Mouse (Mus musculus) monocyte, adult 59 days (primary cell): ENCODE measurements around the gene Olfr17. TPM values are rescaled to one million over a fixed set of nuclear protein-coding genes. Genes with fewer than 3 reads are reported as not detected.

ENCODE experiments used
- total RNA-seq, 2 experiments: library from RNA; stranded (reverse); gene quantifications; one replicate each; pipeline ENCODE4 v1.2.4; 2023

Gene Olfr17
- total RNA-seq = not detected

GRCm38 (mm10) chr7:107092920-107093319, at the start of gene Olfr17:
Olfr17 (plus strand) TSS chr7:107093220.

DNA sequence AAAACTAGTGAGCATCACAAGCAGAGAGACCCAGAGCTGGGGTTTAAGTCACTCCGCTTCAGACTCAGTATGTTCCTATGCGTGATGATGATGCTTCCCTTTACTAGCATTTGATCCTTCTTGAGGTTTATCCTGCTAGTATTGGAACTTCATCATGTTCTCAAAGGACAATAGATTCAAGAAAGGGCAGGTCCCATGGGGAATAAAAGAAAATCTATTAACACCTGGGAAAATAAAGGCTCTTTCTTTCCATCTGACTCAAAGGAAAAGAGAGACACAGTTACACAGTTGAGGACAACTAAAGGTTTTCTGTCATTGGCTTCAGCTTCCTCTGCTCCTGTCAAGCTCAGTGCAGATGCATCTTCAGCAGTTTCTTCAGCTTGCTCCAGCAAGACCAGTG, 22.3 kb upstream of the Olfr17 start, which contains the start of gene Olfr714:
TSS of gene Olfr714 (plus strand) at position 301 of the 400 bp plus-strand sequence.

GRCm38 (mm10) chr7:107110269-107110668, 17.2 kb downstream of the Olfr17 start, which contains the start of gene Olfr715b:
Olfr715b (minus strand) TSS chr7:107110369.

GRCm38 (mm10) chr7:107130983-107131382, 38.0 kb downstream of the Olfr17 start, which contains the start of gene Olfr715:
Olfr715 (minus strand) TSS chr7:107131083.

GRCm38 (mm10) chr7:107138027-107138426, 45.0 kb downstream of the Olfr17 start, which contains the start of gene Olfr716:
Olfr716 (plus strand) TSS chr7:107138327.

Other genes with a start within 250 kb of the Olfr17 start
- gene Olfr703, start 249.9 kb upstream of the Olfr17 start, total RNA-seq = not detected
- not detected for gene Olfr704, start 230.0 kb upstream of the Olfr17 start, total RNA-seq
- gene Olfr705, start 216.3 kb upstream of the Olfr17 start, total RNA-seq = not detected
- not detected for gene Olfr706, start 205.1 kb upstream of the Olfr17 start, total RNA-seq
- not detected for gene Olfr707, start 192.0 kb upstream of the Olfr17 start, total RNA-seq
- not detected for gene Olfr1532-ps1, start 185.2 kb upstream of the Olfr17 start, total RNA-seq
- under 1 TPM; 0.09 to 0.13 TPM for gene Olfr709-ps1, start 161.0 kb upstream of the Olfr17 start, total RNA-seq
- gene Olfr710, start 144.9 kb upstream of the Olfr17 start, total RNA-seq = not detected
- gene Olfr6, start 129.3 kb upstream of the Olfr17 start, total RNA-seq = not detected
- not detected for gene Olfr711, start 117.8 kb upstream of the Olfr17 start, total RNA-seq
- gene Olfr2, start 87.1 kb upstream of the Olfr17 start, total RNA-seq = not detected
- not detected for gene Olfr713, start 62.0 kb upstream of the Olfr17 start, total RNA-seq
- gene Olfr714, start 22.2 kb upstream of the Olfr17 start, total RNA-seq = not detected
- gene Olfr715b, start 17.1 kb downstream of the Olfr17 start, total RNA-seq = not detected
- gene Olfr715, start 37.9 kb downstream of the Olfr17 start, total RNA-seq = not detected
- gene Olfr716, start 45.1 kb downstream of the Olfr17 start, total RNA-seq = not detected
- not detected for gene Nlrp14, start 73.8 kb downstream of the Olfr17 start, total RNA-seq
- not detected for gene Rbmxl2, start 116.2 kb downstream of the Olfr17 start, total RNA-seq